ENCODE assay signal across 10 mouse cellular contexts in the genomic region with DNA sequence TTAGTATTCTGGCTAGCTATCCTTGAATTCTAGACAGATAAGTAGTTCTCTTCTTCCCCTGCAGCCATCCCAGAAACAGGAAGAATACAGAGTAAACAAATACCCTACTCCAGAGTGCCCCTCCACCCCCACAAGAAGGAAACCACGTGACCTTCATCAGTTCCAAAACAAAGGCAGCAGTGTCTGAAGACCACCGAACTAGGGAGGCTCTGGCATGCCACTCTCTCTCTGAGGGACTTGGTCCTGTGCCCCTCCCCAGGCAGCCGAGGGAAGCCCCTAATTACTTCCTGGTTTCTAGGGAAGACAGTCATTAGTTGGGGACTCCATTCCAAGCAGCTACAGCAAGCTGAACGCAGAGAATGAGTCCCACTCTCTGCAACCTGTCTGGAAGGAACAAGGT.
DNase-seq lines count a peak whose midpoint lies in the region; ATAC-seq lines count a peak whose summit lies in the region.
"Had no signal": no experiment of that assay in that cellular context is flagged by ENCODE, and none has a peak within 500 bp of the region (broad histone marks: within the 10 kb centered on the region; RNA-seq: fewer than 3 reads in every experiment).

No protein-coding gene starts in this region.

- ATAC-seq in embryonic facial prominence, embryonic 12.5 days (ENCODE audit: insufficient number of reproducible peaks, insufficient read depth, low FRiP score, low TSS enrichment) = no peak
- peak; percentile 72 for ATAC-seq in hindbrain, embryonic 14.5 days (ENCODE audit: low FRiP score)
- ATAC-seq in midbrain, embryonic 15.5 days (replicated peaks) = peak; percentile 51; the same call in 1 of the 2 replicates

- H3K4me2 ChIP-seq in embryonic facial prominence, embryonic 12.5 days (replicated peaks) = no peak overlapping the region
- 0 out of 2 replicates have a peak overlapping the region, but pooled peaks have one; percentile 11 for H3K4me2 ChIP-seq in hindbrain, embryonic 14.5 days (replicated peaks)
- H3K4me2 ChIP-seq in midbrain, embryonic 15.5 days = no peak overlapping the region

- no peaks in the 10 kb centered on the region for H3K36me3 ChIP-seq in embryonic facial prominence, embryonic 12.5 days
- no peaks in the 10 kb centered on the region for H3K36me3 ChIP-seq in hindbrain, embryonic 14.5 days (replicated peaks; ENCODE audit: control insufficient read depth, insufficient read depth)
- H3K36me3 ChIP-seq in midbrain, embryonic 15.5 days (replicated peaks) = no peaks in the 10 kb centered on the region

- no peaks in the 10 kb centered on the region for H3K9me3 ChIP-seq in embryonic facial prominence, embryonic 12.5 days
- no peaks in the 10 kb centered on the region for H3K9me3 ChIP-seq in hindbrain, embryonic 14.5 days (ENCODE audit: control insufficient read depth, low read length)
- no peaks in the 10 kb centered on the region for H3K9me3 ChIP-seq in midbrain, embryonic 15.5 days

- H3K27me3 ChIP-seq in embryonic facial prominence, embryonic 12.5 days = no peaks in the 10 kb centered on the region
- no peaks in the 10 kb centered on the region for H3K27me3 ChIP-seq in hindbrain, embryonic 14.5 days (ENCODE audit: control insufficient read depth, insufficient read depth, low read length)
- H3K27me3 ChIP-seq in midbrain, embryonic 15.5 days (replicated peaks) = peaks cover 5% of the 10 kb centered on the region; the same call in 1 of the 2 replicates

- peak; percentile 14 to 33 for DNase-seq in layer of hippocampus, postnatal 10 days (ENCODE audit: low spot score in 2 of 2)
- no peak for DNase-seq in layer of hippocampus, postnatal 36 days
- no peak for DNase-seq in hindbrain, embryonic 14.5 days (ENCODE audit: low spot score)
- no peak for DNase-seq in cerebellum, postnatal 10 days
- no peak for DNase-seq in right cerebral cortex, postnatal 36 days (ENCODE audit: low spot score in 2 of 2)
- no peak for DNase-seq in ovary, postnatal 14 days (ENCODE audit: low spot score)
- DNase-seq: B cell, adult 2 months had no signal

- H3K9ac ChIP-seq in embryonic facial prominence, embryonic 12.5 days = no peak overlapping the region
- no peak overlapping the region for H3K9ac ChIP-seq in hindbrain, embryonic 14.5 days
- no peak overlapping the region for H3K9ac ChIP-seq in midbrain, embryonic 15.5 days

- 0 out of 2 replicates have a peak overlapping the region, but pooled peaks have one; percentile 55 for H3K27ac ChIP-seq in embryonic facial prominence, embryonic 12.5 days
- peak overlapping the region; percentile 30; the same call in 1 of the 2 replicates for H3K27ac ChIP-seq in hindbrain, embryonic 14.5 days
- H3K27ac ChIP-seq in midbrain, embryonic 15.5 days = peak overlapping the region; percentile 31; the same call in 1 of the 2 replicates

- H3K4me3 ChIP-seq in embryonic facial prominence, embryonic 12.5 days = no peak overlapping the region
- H3K4me3 ChIP-seq in hindbrain, embryonic 14.5 days (replicated peaks; ENCODE audit: low read length) = no peak overlapping the region
- no peak overlapping the region for H3K4me3 ChIP-seq in midbrain, embryonic 15.5 days
- H3K4me3 ChIP-seq: megakaryocyte, embryonic 14.5 days had no signal

- peaks cover 42% of the 10 kb centered on the region for H3K4me1 ChIP-seq in embryonic facial prominence, embryonic 12.5 days
- H3K4me1 ChIP-seq in hindbrain, embryonic 14.5 days (replicated peaks; ENCODE audit: control insufficient read depth, insufficient read depth, low read length) = peaks cover 21% of the 10 kb centered on the region
- H3K4me1 ChIP-seq in midbrain, embryonic 15.5 days = peaks cover 13% of the 10 kb centered on the region
- H3K4me1 ChIP-seq: megakaryocyte, embryonic 14.5 days had no signal

- WGBS in embryonic facial prominence, embryonic 12.5 days = 3% methylated on average over 4 of the region's 4 CpGs
- 6% methylated on average over 4 of the region's 4 CpGs for WGBS in hindbrain, embryonic 14.5 days
- WGBS in midbrain, embryonic 15.5 days = 15% methylated on average over 4 of the region's 4 CpGs

Comparison
In these comparisons a context has a peak if more than half of its experiments do, and no peak if none do; other contexts are left out.
1. DNase-seq: peak in layer of hippocampus, postnatal 10 days (2 of 2); none in layer of hippocampus, postnatal 36 days (0 of 2), hindbrain, embryonic 14.5 days (single experiment), cerebellum, postnatal 10 days (0 of 2), right cerebral cortex, postnatal 36 days (0 of 2) and ovary, postnatal 14 days (single experiment).
2. Peak in every context shown above with its lines, with median percentiles within 50 percentile points of each other: H3K27ac ChIP-seq.